Mouse (Mus musculus) MEL (cell line): ENCODE data around the gene Mbd3. TPM values are rescaled to one million over a fixed set of nuclear protein-coding genes. Genes with fewer than 3 reads are reported as not detected.

Experiments used
- DNase-seq: peaks from one replicate; pipeline ENCODE4 v3.0.0; 2011; ENCODE audit warnings: low read depth, low spot score
- H3K27ac ChIP-seq: 2 replicates; pipeline ENCODE4 v1.5.1; 2012; ENCODE audit warnings: low read depth, mild to moderate bottlenecking, control low read depth, low read length, moderate library complexity; ENCODE audit not compliant: control insufficient read depth
- H3K27me3 ChIP-seq, 2 experiments: fragments of 150-350 bp in 1 of 2; sonication (generic) in 1 of 2; 2 replicates each; pipeline ENCODE4 v1.6.1; 2012; ENCODE audit warnings: low read length in 2 of 2, mild to moderate bottlenecking in 2 of 2, improper control_type of control experiment in 1 of 2, moderate library complexity in 1 of 2; ENCODE audit not compliant: insufficient read depth in 2 of 2, control insufficient read depth in 1 of 2
- H3K36me3 ChIP-seq, 2 experiments: 2 replicates each; pipeline ENCODE4 v1.6.1; 2012 to 2014; ENCODE audit warnings: low read length in 2 of 2, improper control_type of control experiment in 1 of 2, inconsistent platforms in 1 of 2, mild to moderate bottlenecking in 1 of 2; ENCODE audit not compliant: insufficient read depth in 2 of 2, control insufficient read depth in 1 of 2
- H3K4me1 ChIP-seq, 2 experiments: fragments of 150-350 bp in 1 of 2; sonication (generic) in 1 of 2; 2 replicates each; pipeline ENCODE4 v1.6.1; 2012; ENCODE audit warnings: low read length in 2 of 2, improper control_type of control experiment in 1 of 2, mild to moderate bottlenecking in 1 of 2; ENCODE audit not compliant: insufficient read depth in 2 of 2, control insufficient read depth in 1 of 2
- H3K4me3 ChIP-seq, 2 experiments: fragments of 150-350 bp in 1 of 2; sonication (generic) in 1 of 2; 2 replicates each; pipeline ENCODE4 v1.5.1; 2012; ENCODE audit warnings: low read depth in 2 of 2, low read length in 2 of 2, mild to moderate bottlenecking in 2 of 2, moderate library complexity in 2 of 2, control low read depth in 1 of 2, improper control_type of control experiment in 1 of 2; ENCODE audit not compliant: control insufficient read depth in 1 of 2, insufficient read depth in 1 of 2
- H3K79me2 ChIP-seq: 2 replicates; pipeline ENCODE4 v1.6.1; 2012; ENCODE audit warnings: mild to moderate bottlenecking, low read length, moderate library complexity; ENCODE audit not compliant: control insufficient read depth, poor library complexity, insufficient read depth
- H3K9ac ChIP-seq: 2 replicates; pipeline ENCODE4 v1.6.1; 2012; ENCODE audit warnings: low read depth, mild to moderate bottlenecking, control low read depth, low read length, moderate library complexity; ENCODE audit not compliant: control insufficient read depth, poor library complexity, severe bottlenecking
- H3K9me3 ChIP-seq: fragments of 150-350 bp; sonication (generic); replicated peaks from 2 replicates; pipeline ENCODE4 v1.6.1; 2012; ENCODE audit warnings: mild to moderate bottlenecking, low read length, improper control_type of control experiment, moderate library complexity; ENCODE audit not compliant: insufficient read depth
- CHD1 ChIP-seq: IDR thresholded peaks from 2 replicates; pipeline ENCODE4 v1.6.1; 2012; ENCODE audit warnings: low read depth, mild to moderate bottlenecking, inconsistent platforms, low read length, improper control_type of control experiment
- CHD2 ChIP-seq: IDR thresholded peaks from 2 replicates; pipeline ENCODE4 v1.6.1; 2011; ENCODE audit warnings: low read length, improper control_type of control experiment
- CTCF ChIP-seq, 3 experiments: IDR thresholded peaks in 2 of 3; conservative IDR thresholded peaks in 1 of 3; 2 replicates each; pipeline ENCODE4 v1.5.1; 2011 to 2012; ENCODE audit warnings: low read length in 3 of 3, low read depth in 2 of 3, mild to moderate bottlenecking in 2 of 3, improper control_type of control experiment in 1 of 3, inconsistent platforms in 1 of 3, mixed read lengths in 1 of 3, moderate library complexity in 1 of 3; ENCODE audit not compliant: control insufficient read depth in 1 of 3, insufficient read depth in 1 of 3, poor library complexity in 1 of 3, severe bottlenecking in 1 of 3
- E2F4 ChIP-seq: IDR thresholded peaks from 2 replicates; pipeline ENCODE4 v1.6.1; 2011; ENCODE audit warnings: low read depth, low read length, improper control_type of control experiment, borderline replicate concordance
- EP300 ChIP-seq, 2 experiments: IDR thresholded peaks; 2 replicates each; pipeline ENCODE4 v1.6.1; 2011; ENCODE audit warnings: improper control_type of control experiment in 2 of 2, low read length in 2 of 2, low read depth in 1 of 2, mild to moderate bottlenecking in 1 of 2
- ETS1 ChIP-seq: IDR thresholded peaks from 2 replicates; pipeline ENCODE4 v1.6.1; 2012; ENCODE audit warnings: low read depth, mild to moderate bottlenecking, inconsistent platforms, low read length, improper control_type of control experiment, moderate library complexity
- GATA1 ChIP-seq: IDR thresholded peaks from 2 replicates; pipeline ENCODE4 v1.6.1; 2011; ENCODE audit warnings: low read depth, low read length, improper control_type of control experiment
- HCFC1 ChIP-seq: IDR thresholded peaks from 2 replicates; pipeline ENCODE4 v1.6.1; 2012; ENCODE audit warnings: low read depth, mild to moderate bottlenecking, inconsistent platforms, low read length, improper control_type of control experiment, moderate library complexity
- KAT2A ChIP-seq: conservative IDR thresholded peaks from 2 replicates; pipeline ENCODE4 v1.6.1; 2012; ENCODE audit warnings: low read depth, low read length, improper control_type of control experiment, inconsistent platforms
- MAFK ChIP-seq: IDR thresholded peaks from 2 replicates; pipeline ENCODE4 v1.6.1; 2011; ENCODE audit warnings: low read depth, mild to moderate bottlenecking, low read length, improper control_type of control experiment, borderline replicate concordance
- MAZ ChIP-seq: IDR thresholded peaks from 2 replicates; pipeline ENCODE4 v1.6.1; 2012; ENCODE audit warnings: low read depth, mild to moderate bottlenecking, inconsistent platforms, low read length, improper control_type of control experiment
- MEF2A ChIP-seq: IDR thresholded peaks from 2 replicates; pipeline ENCODE4 v1.6.1; 2014; ENCODE audit warnings: low read depth, mild to moderate bottlenecking, inconsistent platforms, low read length, improper control_type of control experiment; ENCODE audit not compliant: poor library complexity, insufficient replicate concordance, severe bottlenecking; ENCODE audit errors: extremely low read depth
- MXI1 ChIP-seq: IDR thresholded peaks from 2 replicates; pipeline ENCODE4 v1.6.1; 2011; ENCODE audit warnings: mild to moderate bottlenecking, low read depth, low read length, improper control_type of control experiment
- MYC ChIP-seq: IDR thresholded peaks from 2 replicates; pipeline ENCODE4 v1.6.1; 2011; ENCODE audit warnings: low read depth, mild to moderate bottlenecking, low read length, improper control_type of control experiment, moderate library complexity
- NELFE ChIP-seq: IDR thresholded peaks from 2 replicates; pipeline ENCODE4 v1.6.1; 2011; ENCODE audit warnings: low read depth, low read length, improper control_type of control experiment
- NRF1 ChIP-seq: IDR thresholded peaks from 2 replicates; pipeline ENCODE4 v1.6.1; 2014; ENCODE audit warnings: low read depth, mild to moderate bottlenecking, inconsistent platforms, low read length, improper control_type of control experiment, moderate library complexity; ENCODE audit not compliant: poor library complexity, insufficient read depth, severe bottlenecking
- POLR2A ChIP-seq, 2 experiments: IDR thresholded peaks; 2 replicates each; pipeline ENCODE4 v1.6.1; 2011 to 2012; ENCODE audit warnings: low read length in 2 of 2, mild to moderate bottlenecking in 2 of 2, control low read depth in 1 of 2, improper control_type of control experiment in 1 of 2, low read depth in 1 of 2, moderate library complexity in 1 of 2; ENCODE audit not compliant: control insufficient read depth in 1 of 2, insufficient read depth in 1 of 2, poor library complexity in 1 of 2
- POLR2AphosphoS2 ChIP-seq: IDR thresholded peaks from 2 replicates; pipeline ENCODE4 v1.6.1; 2011; ENCODE audit warnings: low read length, improper control_type of control experiment
- RCOR1 ChIP-seq: IDR thresholded peaks from 2 replicates; pipeline ENCODE4 v1.6.1; 2012; ENCODE audit warnings: low read depth, mild to moderate bottlenecking, inconsistent platforms, low read length, improper control_type of control experiment
- SIN3A ChIP-seq: IDR thresholded peaks from 2 replicates; pipeline ENCODE4 v1.6.1; 2012; ENCODE audit warnings: low read length, improper control_type of control experiment, inconsistent platforms
- SMC3 ChIP-seq: IDR thresholded peaks from 2 replicates; pipeline ENCODE4 v1.6.1; 2011; ENCODE audit warnings: low read depth, low read length, improper control_type of control experiment
- TAL1 ChIP-seq: IDR thresholded peaks from 2 replicates; pipeline ENCODE4 v1.6.1; 2012; ENCODE audit warnings: mild to moderate bottlenecking, inconsistent platforms, low read length, moderate library complexity, mixed read lengths
- TBP ChIP-seq: IDR thresholded peaks from 2 replicates; pipeline ENCODE4 v1.8.0; 2011; ENCODE audit warnings: low read depth, low read length, improper control_type of control experiment
- TCF12 ChIP-seq: IDR thresholded peaks from 2 replicates; pipeline ENCODE4 v1.6.1; 2014; ENCODE audit warnings: low read depth, mild to moderate bottlenecking, inconsistent platforms, low read length, improper control_type of control experiment, moderate library complexity
- USF2 ChIP-seq, 2 experiments: IDR thresholded peaks; 2 replicates each; pipeline ENCODE4 v1.6.1; 2011 to 2012; ENCODE audit warnings: improper control_type of control experiment in 2 of 2, low read length in 2 of 2, borderline replicate concordance in 1 of 2, inconsistent platforms in 1 of 2, low read depth in 1 of 2, mild to moderate bottlenecking in 1 of 2; ENCODE audit not compliant: insufficient read depth in 1 of 2
- ZMIZ1 ChIP-seq: IDR thresholded peaks from 2 replicates; pipeline ENCODE4 v1.6.1; 2012; ENCODE audit warnings: low read depth, mild to moderate bottlenecking, inconsistent platforms, low read length, improper control_type of control experiment, moderate library complexity
- polyA plus RNA-seq, 2 experiments: library from polyadenylated mRNA; stranded (reverse) in 1 of 2; unstranded in 1 of 2; fragments of >175 nt in 1 of 2; fragments of >200 nt in 1 of 2; gene quantifications; 2 replicates each; pipeline versions ENCODE4 v1.2.1 to v1.2.4; 2012; ENCODE audit warnings: low replicate concordance in 2 of 2, low read depth in 1 of 2; ENCODE audit not compliant: insufficient read length in 2 of 2, insufficient read depth in 1 of 2, missing spikeins in 1 of 2
- total RNA-seq: library from RNA; depleted of rRNA; stranded (reverse); fragments of 300-350 nt; gene quantifications from 2 replicates; pipeline ENCODE4 v1.2.3, GENCODE M21; 2012

Gene Mbd3
- total and polyA plus RNA-seq, 3 experiments, result 81.4 to 289 TPM; not detected in 1

GRCm38 (mm10) chr10:80434233-80434592 lies 34.9 kb upstream of the Mbd3 start:
- peak overlapping the region; percentile 69 for H3K27ac ChIP-seq
- no peak for DNase-seq
- peak overlapping the region; percentile 57 for H3K9ac ChIP-seq
- H3K4me3 ChIP-seq, result peak overlapping the region; percentile 5 to 53
- peaks cover 0 to 27% of the 10 kb centered on the region in 2 experiments; a peak in 2 of 4 replicates for H3K36me3 ChIP-seq
- no peaks in the 10 kb centered on the region for H3K27me3 ChIP-seq
- TF ChIP-seq ZMIZ1 (no peak), CTCF (IDR thresholded peaks at IDR 0.05 in 2 of 3, conservative IDR thresholded peaks at IDR 0.05 in 1 of 3; ENCODE audit: control insufficient read depth in 1 of 3, insufficient read depth in 1 of 3, low read depth in 2 of 3, low read length in 3 of 3, poor library complexity in 1 of 3, severe bottlenecking in 1 of 3) (peak in 2 of 3 experiments; percentile 6 to 11; a peak in 1 of 6 replicates)
- TF ChIP-seq, all 39 proteins: peak for 1
- H3K4me1 ChIP-seq, result peaks cover 6 to 34% of the 10 kb centered on the region in 2 experiments; a peak in 3 of 4 replicates
- peaks cover 25% of the 10 kb centered on the region for H3K79me2 ChIP-seq
- no peaks in the 10 kb centered on the region for H3K9me3 ChIP-seq

- H3K27me3 ChIP-seq, result no peaks in the 10 kb centered on the region
- peak; percentile 99 for DNase-seq
- peaks cover 0 to 27% of the 10 kb centered on the region in 2 experiments; a peak in 2 of 4 replicates for H3K36me3 ChIP-seq
- TF ChIP-seq CTCF (IDR thresholded peaks at IDR 0.05 in 2 of 3, conservative IDR thresholded peaks at IDR 0.05 in 1 of 3; ENCODE audit: control insufficient read depth in 1 of 3, insufficient read depth in 1 of 3, low read depth in 2 of 3, low read length in 3 of 3, poor library complexity in 1 of 3, severe bottlenecking in 1 of 3) (0 out of 6 replicates have a peak, but pooled peaks of 1 of the 3 experiments have one; percentile 8), TCF12 (peak; percentile 71), CHD1 (no peak), MAZ (peak; percentile 81; the same call in 1 of the 2 replicates), E2F4 (peak; percentile 85; the same call in 1 of the 2 replicates), USF2 (IDR thresholded peaks at IDR 0.05; ENCODE audit: borderline replicate concordance in 1 of 2, insufficient read depth in 1 of 2, low read depth in 1 of 2, low read length in 2 of 2) (no peak), MEF2A (no peak), TBP (peak; percentile 93), NELFE (peak; percentile 84), ETS1 (0 out of 2 replicates have a peak, but pooled peaks have one; percentile 48), POLR2AphosphoS2 (no peak), MXI1 (peak; percentile 67), RCOR1 (no peak), ZMIZ1 (peak; percentile 59), POLR2A (IDR thresholded peaks at IDR 0.05; ENCODE audit: control insufficient read depth in 1 of 2, insufficient read depth in 1 of 2, low read depth in 1 of 2, low read length in 2 of 2, poor library complexity in 1 of 2) (peak; percentile 50 to 82), SIN3A (peak; percentile 97), EP300 (IDR thresholded peaks at IDR 0.05; ENCODE audit: low read depth in 1 of 2, low read length in 2 of 2) (no peak; a peak in 2 of 4 replicates), KAT2A (peak; percentile 96), MAFK (no peak), TAL1 (0 out of 2 replicates have a peak, but pooled peaks have one; percentile 3), HCFC1 (peak; percentile 88), MYC (peak; percentile 78), SMC3 (0 out of 2 replicates have a peak, but pooled peaks have one; percentile 1), GATA1 (peak; percentile 99), CHD2 (peak; percentile 94), NRF1 (0 out of 2 replicates have a peak, but pooled peaks have one; percentile 36)
- peak within 1 kb of the TSS; percentile 100 for H3K27ac ChIP-seq
- peaks cover 6 to 34% of the 10 kb centered on the region in 2 experiments; a peak in 3 of 4 replicates for H3K4me1 ChIP-seq
- no peaks in the 10 kb centered on the region for H3K9me3 ChIP-seq
- peak within 1 kb of the TSS; percentile 97 for H3K9ac ChIP-seq
- peaks cover 25% of the 10 kb centered on the region for H3K79me2 ChIP-seq
- H3K4me3 ChIP-seq, result peak within 1 kb of the TSS; percentile 85 to 96
Measured at GRCm38 (mm10) chr10:80433513-80434232, 34.3 kb upstream of the Mbd3 start, which contains the start of gene Tcf3. Gene Tcf3, minus strand, starts transcription at chr10:80433647.
